Comparison of ENCODE assay signal across 27 mouse cellular contexts in genomic region chr15:80532281-80533072, GRCm38 (mm10). TPM values are rescaled to one million over a fixed set of nuclear protein-coding genes. Genes with fewer than 3 reads are reported as not detected.
DNase-seq lines count a peak whose midpoint lies in the region; ATAC-seq and TF ChIP-seq lines count a peak whose summit lies in the region.
"Had no signal": no experiment of that assay in that cellular context is flagged by ENCODE, and none has a peak within 500 bp of the region (broad histone marks: within the 10 kb centered on the region; RNA-seq: fewer than 3 reads in every experiment).

No protein-coding gene starts in this region.

- H3K27me3 ChIP-seq in heart, embryonic 11.5 days (ENCODE audit: control insufficient read depth, insufficient read depth, low read length), result no peaks in the 10 kb centered on the region
- no peaks in the 10 kb centered on the region for H3K27me3 ChIP-seq in erythroblast, embryonic 14.5 days (ENCODE audit: control insufficient read depth)
- H3K27me3 ChIP-seq in liver, embryonic 16.5 days (ENCODE audit: control insufficient read depth, insufficient read depth, low read depth, low read length), result no peaks in the 10 kb centered on the region; the same call in 1 of the 2 replicates
- H3K27me3 ChIP-seq: CH12.LX; embryonic facial prominence, embryonic 15.5 days; forebrain, embryonic 15.5 days; limb, embryonic 15.5 days; neural tube, embryonic 12.5 days had no signal

- no peak for DNase-seq in heart, adult 18-20 months
- DNase-seq in left cerebral cortex, postnatal 10 days (ENCODE audit: extremely low spot score in 1 of 2, low spot score in 2 of 2), result no peak
- DNase-seq in thymus, postnatal 14 days, result no peak
- no peak for DNase-seq in layer of hippocampus, adult 9-10 months (ENCODE audit: low spot score)
- DNase-seq: adrenal gland, adult 8-10 months; cerebellum, adult 2 months; heart, postnatal 4 days; kidney, adult 8-10 months; kidney, postnatal 36 days; lung, postnatal 10 days; right cerebral cortex, postnatal 14 days had no signal

- H3K4me1 ChIP-seq in heart, embryonic 11.5 days (ENCODE audit: control insufficient read depth, insufficient read depth, low read length), result peaks cover 16% of the 10 kb centered on the region
- peaks cover 5% of the 10 kb centered on the region for H3K4me1 ChIP-seq in bone marrow, adult 2 months (ENCODE audit: control insufficient read depth, insufficient read depth, low read length)
- peaks cover 59% of the 10 kb centered on the region for H3K4me1 ChIP-seq in erythroblast, embryonic 14.5 days (ENCODE audit: control insufficient read depth)
- peaks cover 35% of the 10 kb centered on the region for H3K4me1 ChIP-seq in liver, embryonic 16.5 days (ENCODE audit: control insufficient read depth, low read depth, low read length)
- H3K4me1 ChIP-seq: embryonic facial prominence, embryonic 15.5 days; limb, embryonic 15.5 days; neural tube, embryonic 12.5 days had no signal

- H3K27ac ChIP-seq in heart, embryonic 11.5 days (ENCODE audit: low read depth, low read length), result peak overlapping the region; percentile 57
- peak overlapping the region; percentile 47 for H3K27ac ChIP-seq in bone marrow, adult 2 months (ENCODE audit: control insufficient read depth, insufficient read depth, low read depth, low read length, poor library complexity)
- peak overlapping the region; percentile 85 for H3K27ac ChIP-seq in liver, embryonic 16.5 days (ENCODE audit: low read length)
- H3K27ac ChIP-seq: embryonic facial prominence, embryonic 15.5 days; forebrain, embryonic 15.5 days; heart, embryonic 13.5 days; hindbrain, postnatal 0 days; limb, embryonic 15.5 days; neural tube, embryonic 12.5 days had no signal

- peak; percentile 67 for ATAC-seq in heart, embryonic 11.5 days (replicated peaks; ENCODE audit: insufficient number of reproducible peaks, low FRiP score, low TSS enrichment)
- peak; percentile 94 for ATAC-seq in liver, embryonic 16.5 days (ENCODE audit: low read depth)
- ATAC-seq: forebrain, embryonic 15.5 days; hindbrain, postnatal 0 days had no signal

- H3K4me3 ChIP-seq in heart, embryonic 11.5 days (ENCODE audit: low read depth, low read length), result no peak overlapping the region
- no peak overlapping the region for H3K4me3 ChIP-seq in bone marrow, adult 2 months (replicated peaks; ENCODE audit: control insufficient read depth, low read depth, low read length)
- H3K4me3 ChIP-seq in erythroblast, embryonic 14.5 days (replicated peaks), result peak overlapping the region; percentile 33
- no peak overlapping the region for H3K4me3 ChIP-seq in liver, embryonic 16.5 days (ENCODE audit: low read depth, low read length)
- H3K4me3 ChIP-seq: embryonic facial prominence, embryonic 15.5 days; forebrain, embryonic 15.5 days; heart, embryonic 13.5 days; limb, embryonic 15.5 days; neural tube, embryonic 12.5 days had no signal

- H3K36me3 ChIP-seq in heart, embryonic 11.5 days (ENCODE audit: control insufficient read depth, insufficient read depth, low read length), result no peaks in the 10 kb centered on the region
- H3K36me3 ChIP-seq in erythroblast, embryonic 14.5 days (ENCODE audit: control insufficient read depth), result no peaks in the 10 kb centered on the region
- H3K36me3 ChIP-seq in liver, embryonic 16.5 days (ENCODE audit: control insufficient read depth, insufficient read depth), result no peaks in the 10 kb centered on the region
- H3K36me3 ChIP-seq: embryonic facial prominence, embryonic 15.5 days; forebrain, embryonic 15.5 days; heart, embryonic 13.5 days; limb, embryonic 15.5 days; neural tube, embryonic 12.5 days had no signal

- H3K9ac ChIP-seq in heart, embryonic 11.5 days (ENCODE audit: low read depth, low read length), result no peak overlapping the region
- peak overlapping the region; percentile 34; the same call in 1 of the 2 replicates for H3K9ac ChIP-seq in liver, embryonic 16.5 days (ENCODE audit: low read depth, low read length)
- H3K9ac ChIP-seq: embryonic facial prominence, embryonic 15.5 days; forebrain, embryonic 15.5 days; heart, embryonic 13.5 days; limb, embryonic 15.5 days; neural tube, embryonic 12.5 days had no signal

- TF ChIP-seq POLR2A in bone marrow, adult 2 months (IDR thresholded peaks at IDR 0.05; ENCODE audit: borderline replicate concordance, control insufficient read depth, low read depth, low read length), result no peak

- H3K9me3 ChIP-seq in heart, embryonic 11.5 days (replicated peaks; ENCODE audit: control insufficient read depth, low read length), result no peaks in the 10 kb centered on the region
- no peaks in the 10 kb centered on the region for H3K9me3 ChIP-seq in erythroblast, embryonic 14.5 days (ENCODE audit: control insufficient read depth, low read length)
- H3K9me3 ChIP-seq in liver, embryonic 16.5 days (replicated peaks; ENCODE audit: control insufficient read depth, low read length), result no peaks in the 10 kb centered on the region
- H3K9me3 ChIP-seq: embryonic facial prominence, embryonic 15.5 days; forebrain, embryonic 15.5 days; heart, embryonic 13.5 days; limb, embryonic 15.5 days; neural tube, embryonic 12.5 days had no signal

- TF ChIP-seq CTCF in bone marrow, adult 2 months (IDR thresholded peaks at IDR 0.05; ENCODE audit: control insufficient read depth, insufficient read depth, low read length), result no peak

- WGBS in heart, embryonic 11.5 days (ENCODE audit: insufficient replicate concordance), result 53% methylated on average over 8 of the region's 8 CpGs
- WGBS in bone marrow, adult 2 months, result 62% methylated on average over 8 of the region's 8 CpGs
- WGBS in liver, embryonic 16.5 days (ENCODE audit: insufficient replicate concordance), result 24% methylated on average over 8 of the region's 8 CpGs

- H3K4me2 ChIP-seq in heart, embryonic 11.5 days, result no peak overlapping the region
- peak overlapping the region; percentile 45 for H3K4me2 ChIP-seq in liver, embryonic 16.5 days (ENCODE audit: low read depth, low read length)
- H3K4me2 ChIP-seq: embryonic facial prominence, embryonic 15.5 days; forebrain, embryonic 15.5 days; heart, embryonic 13.5 days; limb, embryonic 15.5 days; neural tube, embryonic 12.5 days had no signal

- intact Hi-C loops in left cerebral cortex, postnatal 10 days (cut with DNase I), result no loop called here

RNA-seq across cellular contexts. Expression of gene Enthd1, which starts 32.5 kb away (rescaled TPM):
- polyA plus RNA-seq in heart, embryonic 11.5 days (2014; fragmentation: Nextera tagmentation; extraction: Ambion mirVana), result not detected in 2 replicates
- total RNA-seq in heart, adult 18-20 months (2021), result not detected
- polyA plus RNA-seq in bone marrow, adult 2 months (2011; ENCODE audit: insufficient read depth, insufficient read length, low replicate concordance, missing spikeins), result 0.72 TPM in 1 of 2 replicates, not detected in the other
- polyA plus RNA-seq in erythroblast, embryonic 14.5 days (2012), result 0.05 TPM in 1 of 2 replicates, not detected in the other
- polyA plus RNA-seq in liver, embryonic 16.5 days (2015; fragmentation: Nextera tagmentation; extraction: Ambion mirVana), result not detected in 2 replicates
- total RNA-seq in left cerebral cortex, postnatal 10 days (2021), result under 1 TPM; 0.21 to 0.26 TPM
- total RNA-seq: adrenal gland, adult 8-10 months; CH12.LX; gastrocnemius, adult 18-20 months; heart, postnatal 4 days; hindbrain, postnatal 0 days; layer of hippocampus, postnatal 14 days; left cerebral cortex, postnatal 25 days; monocyte, adult 5-6 weeks had no signal
- polyA plus RNA-seq: cerebellum, adult 2 months; embryonic facial prominence, embryonic 15.5 days; forebrain, embryonic 15.5 days; heart, embryonic 13.5 days; hindbrain, postnatal 0 days; neural tube, embryonic 12.5 days; urinary bladder, adult 2 months had no signal

RNA-seq across cellular contexts. Expression of gene Grap2, which starts 39.9 kb away (rescaled TPM):
- polyA plus RNA-seq in heart, embryonic 11.5 days (2014; fragmentation: Nextera tagmentation; extraction: Ambion mirVana), result 12.8 and 16.0 TPM in 2 replicates
- total RNA-seq in heart, adult 18-20 months (2021), result 1 to 10 TPM; 1.0 to 3.4 TPM
- polyA plus RNA-seq in bone marrow, adult 2 months (2011; ENCODE audit: insufficient read depth, insufficient read length, low replicate concordance, missing spikeins), result 36.0 and 52.0 TPM in 2 replicates
- polyA plus RNA-seq in erythroblast, embryonic 14.5 days (2012), result 14.0 and 16.9 TPM in 2 replicates
- 12.7 and 14.0 TPM in 2 replicates for polyA plus RNA-seq in liver, embryonic 16.5 days (2015; fragmentation: Nextera tagmentation; extraction: Ambion mirVana)
- 1 to 10 TPM in 1 of 2 experiments, under 1 TPM in 1; 0.84 to 1.3 TPM for total RNA-seq in left cerebral cortex, postnatal 10 days (2021)
